Mouse (Mus musculus) myocyte (in vitro differentiated cells): ENCODE results near the gene Htr3b. TPM values are rescaled to one million over a fixed set of nuclear protein-coding genes. Genes with fewer than 3 reads are reported as not detected.

Source experiments
- H3K27me3 ChIP-seq: one replicate; pipeline ENCODE4 v1.6.1; 2011; ENCODE audit not compliant: control insufficient read depth, insufficient read depth, insufficient read length
- H3K36me3 ChIP-seq: one replicate; pipeline ENCODE4 v1.6.1; 2011; ENCODE audit not compliant: control insufficient read depth, insufficient read depth
- H3K4me2 ChIP-seq: one replicate; pipeline ENCODE4 v1.6.1; 2011; ENCODE audit warnings: low read depth, control low read depth
- H3K4me3 ChIP-seq: one replicate; pipeline ENCODE4 v1.5.1; 2011; ENCODE audit warnings: mild to moderate bottlenecking, control low read depth, moderate library complexity
- H3K79me2 ChIP-seq: one replicate; pipeline ENCODE4 v1.6.1; 2011; ENCODE audit not compliant: control insufficient read depth, insufficient read depth
- H3ac ChIP-seq: one replicate; pipeline ENCODE4 v1.6.1; 2011; ENCODE audit not compliant: control insufficient read depth, insufficient read length
- CEBPB ChIP-seq: IDR thresholded peaks from 2 replicates; pipeline ENCODE4 v1.6.1; 2011; ENCODE audit warnings: mild to moderate bottlenecking, moderate library complexity; ENCODE audit not compliant: poor library complexity, insufficient read depth, severe bottlenecking
- E2F4 ChIP-seq: IDR thresholded peaks from one replicate; pipeline ENCODE4 v1.6.1; 2011; ENCODE audit warnings: mild to moderate bottlenecking, control low read depth, moderate library complexity; ENCODE audit not compliant: insufficient read depth
- MAX ChIP-seq: IDR thresholded peaks from one replicate; pipeline ENCODE4 v1.6.1; 2011; ENCODE audit warnings: low read depth, mild to moderate bottlenecking, control low read depth
- MYOD1 ChIP-seq, 3 experiments: IDR thresholded peaks; one replicate each; pipeline ENCODE4 v1.6.1; 2011; ENCODE audit warnings: control low read depth in 2 of 3, low read depth in 2 of 3, mild to moderate bottlenecking in 2 of 3, moderate library complexity in 1 of 3; ENCODE audit not compliant: insufficient read length in 2 of 3, control insufficient read depth in 1 of 3
- MYOG ChIP-seq, 3 experiments: IDR thresholded peaks; one replicate each; pipeline ENCODE4 v1.6.1; 2011; ENCODE audit warnings: control low read depth in 2 of 3, low read depth in 2 of 3, mild to moderate bottlenecking in 2 of 3; ENCODE audit not compliant: insufficient read length in 2 of 3, control insufficient read depth in 1 of 3, insufficient read depth in 1 of 3
- POLR2A ChIP-seq: IDR thresholded peaks from one replicate; pipeline ENCODE4 v1.6.1; 2011; ENCODE audit warnings: low read depth, mild to moderate bottlenecking, control low read depth, moderate library complexity; ENCODE audit not compliant: insufficient read length
- POLR2AphosphoS2 ChIP-seq: IDR thresholded peaks from one replicate; pipeline ENCODE4 v1.6.1; 2011; ENCODE audit warnings: low read depth, control low read depth; ENCODE audit not compliant: insufficient read length
- REST ChIP-seq: IDR thresholded peaks from one replicate; pipeline ENCODE4 v1.6.1; 2011; ENCODE audit warnings: mild to moderate bottlenecking, control low read depth, moderate library complexity; ENCODE audit not compliant: insufficient read depth, insufficient read length
- SRF ChIP-seq: IDR thresholded peaks from one replicate; pipeline ENCODE4 v1.6.1; 2011; ENCODE audit warnings: low read depth; ENCODE audit not compliant: control insufficient read depth, insufficient read length
- TCF12 ChIP-seq: IDR thresholded peaks from one replicate; pipeline ENCODE4 v1.6.1; 2011; ENCODE audit warnings: mild to moderate bottlenecking, control low read depth; ENCODE audit not compliant: poor library complexity, insufficient read depth, severe bottlenecking
- TCF3 ChIP-seq: IDR thresholded peaks from one replicate; pipeline ENCODE4 v1.6.1; 2011; ENCODE audit warnings: low read depth, control low read depth; ENCODE audit not compliant: insufficient read length
- USF1 ChIP-seq: IDR thresholded peaks from one replicate; pipeline ENCODE4 v1.6.1; 2011; ENCODE audit warnings: low read depth, mild to moderate bottlenecking, control low read depth, moderate library complexity
- polyA plus RNA-seq: library from polyadenylated mRNA; unstranded; fragments of >200 nt; fragmentation: generic; extraction: Trizol; gene quantifications from one replicate; pipeline ENCODE4 v1.2.1, GENCODE M21; 2012; ENCODE audit warnings: missing spikeins

Gene Htr3b
- polyA plus RNA-seq, 1 experiment: not detected

DNA sequence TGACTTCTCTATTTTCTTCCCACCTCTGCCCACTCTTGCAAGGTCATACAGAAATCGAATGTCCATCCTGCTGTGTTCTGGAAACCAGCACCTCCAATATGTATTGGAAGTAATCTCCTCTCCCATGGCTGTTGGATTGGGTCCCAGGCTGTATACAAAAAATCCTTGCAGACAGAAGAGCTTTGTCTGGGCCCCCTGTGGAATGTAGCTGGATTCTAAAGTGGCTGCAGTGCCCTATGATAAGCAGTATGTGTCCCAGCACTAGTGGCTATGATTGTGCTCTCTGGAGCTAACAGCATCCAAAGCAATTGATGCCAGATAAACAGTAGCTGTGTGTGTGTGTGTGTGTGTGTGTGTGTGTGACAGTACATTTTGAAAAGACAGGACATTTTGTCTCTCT, 22.4 kb downstream of the Htr3b start:
- Histone ChIP-seq H3K4me2 (no peak overlapping the region), H3K27me3 (peaks cover 7% of the 10 kb centered on the region), H3K4me3 (no peak overlapping the region), H3K36me3 (no peaks in the 10 kb centered on the region), H3ac (no peak overlapping the region), H3K79me2 (no peaks in the 10 kb centered on the region)
- no peak for TF ChIP-seq E2F4
- no peak for TF ChIP-seq REST
- TF ChIP-seq TCF12: no peak
- TF ChIP-seq USF1: no peak
- no peak for TF ChIP-seq POLR2A
- TF ChIP-seq MYOG (IDR thresholded peaks at IDR 0.05; ENCODE audit: control insufficient read depth in 1 of 3, insufficient read depth in 1 of 3, insufficient read length in 2 of 3, low read depth in 2 of 3): no peak
- TF ChIP-seq CEBPB: no peak

- H3K36me3 ChIP-seq: no peaks in the 10 kb centered on the region
- no peak for TF ChIP-seq MAX
- H3ac ChIP-seq: no peak overlapping the region
- H3K79me2 ChIP-seq: no peaks in the 10 kb centered on the region
- peaks cover 20% of the 10 kb centered on the region for H3K27me3 ChIP-seq
- H3K4me3 ChIP-seq: no peak overlapping the region
- H3K4me2 ChIP-seq: no peak overlapping the region
Observed at GRCm38 (mm10) chr9:48929436-48929835, 35.4 kb downstream of the Htr3b start.

- no peak for TF ChIP-seq MAX
- TF ChIP-seq TCF3: no peak
- TF ChIP-seq POLR2AphosphoS2: no peak
- no peak for TF ChIP-seq REST
- no peak for TF ChIP-seq MYOD1 (IDR thresholded peaks at IDR 0.05; ENCODE audit: control insufficient read depth in 1 of 3, insufficient read length in 2 of 3, low read depth in 2 of 3)
- TF ChIP-seq USF1: no peak
- no peak for TF ChIP-seq POLR2A
- Histone ChIP-seq H3K36me3 (no peaks in the 10 kb centered on the region), H3K27me3 (peaks cover 20% of the 10 kb centered on the region), H3K4me3 (no peak overlapping the region), H3K79me2 (no peaks in the 10 kb centered on the region), H3K4me2 (no peak overlapping the region), H3ac (no peak overlapping the region)
Observed at GRCm38 (mm10) chr9:48928781-48929180, 36.0 kb downstream of the Htr3b start.

GRCm38 (mm10) chr9:48916011-48916788, 48.6 kb downstream of the Htr3b start:
- H3K36me3 ChIP-seq: no peaks in the 10 kb centered on the region
- peaks cover 16% of the 10 kb centered on the region for H3K27me3 ChIP-seq
- no peak overlapping the region for H3K4me2 ChIP-seq
- H3K4me3 ChIP-seq: no peak overlapping the region
- H3K79me2 ChIP-seq: no peaks in the 10 kb centered on the region
- no peak overlapping the region for H3ac ChIP-seq
- TF ChIP-seq MAX: no peak
- no peak for TF ChIP-seq MYOD1 (IDR thresholded peaks at IDR 0.05; ENCODE audit: control insufficient read depth in 1 of 3, insufficient read length in 2 of 3, low read depth in 2 of 3)
- TF ChIP-seq USF1: no peak
- no peak for TF ChIP-seq POLR2A
- TF ChIP-seq TCF3: no peak
- TF ChIP-seq MYOG (IDR thresholded peaks at IDR 0.05; ENCODE audit: control insufficient read depth in 1 of 3, insufficient read depth in 1 of 3, insufficient read length in 2 of 3, low read depth in 2 of 3): no peak
- no peak for TF ChIP-seq POLR2AphosphoS2
- TF ChIP-seq SRF: no peak
- TF ChIP-seq TCF12: no peak
- no peak for TF ChIP-seq CEBPB
- no peak for TF ChIP-seq E2F4
- TF ChIP-seq REST: no peak

- no peaks in the 10 kb centered on the region for H3K36me3 ChIP-seq
- no peak for TF ChIP-seq CEBPB
- TF ChIP-seq USF1: no peak
- no peak for TF ChIP-seq MYOD1 (IDR thresholded peaks at IDR 0.05; ENCODE audit: control insufficient read depth in 1 of 3, insufficient read length in 2 of 3, low read depth in 2 of 3)
- no peak for TF ChIP-seq TCF12
- TF ChIP-seq POLR2AphosphoS2: no peak
- TF ChIP-seq POLR2A: no peak
- no peak for TF ChIP-seq REST
- TF ChIP-seq SRF: no peak
- TF ChIP-seq MYOG (IDR thresholded peaks at IDR 0.05; ENCODE audit: control insufficient read depth in 1 of 3, insufficient read depth in 1 of 3, insufficient read length in 2 of 3, low read depth in 2 of 3): no peak
- TF ChIP-seq TCF3: no peak
- TF ChIP-seq E2F4: no peak
- TF ChIP-seq MAX: no peak
- no peak within 1 kb of the TSS for H3ac ChIP-seq
- no peak within 1 kb of the TSS for H3K4me3 ChIP-seq
- H3K79me2 ChIP-seq: no peaks in the 10 kb centered on the region
- H3K4me2 ChIP-seq: no peak within 1 kb of the TSS
- H3K27me3 ChIP-seq: peaks cover 28% of the 10 kb centered on the region
Observed at GRCm38 (mm10) chr9:48910885-48911537, 53.8 kb downstream of the Htr3b start, which contains the start of gene Htr3a. Gene Htr3a, minus strand, starts transcription at chr9:48911099.
